Mouse (Mus musculus): ENCODE results near the gene Inpp5d. TPM values are rescaled to one million over a fixed set of nuclear protein-coding genes. Genes with fewer than 3 reads are reported as not detected.
"Not testable (repeated sequence)": the region's sequence is repeated elsewhere in the genome, so short reads cannot be mapped to it uniquely, and the experiment has no call there.

Inpp5d gene
- polyA plus RNA-seq, 1 experiment from 2014 or later: 5.1 TPM

GRCm38 (mm10) chr1:87659618-87659960 lies 39.5 kb downstream of the Inpp5d start:
- H3K27ac ChIP-seq: no peak overlapping the region
- H3K27me3 ChIP-seq (replicated peaks): no peaks in the 10 kb centered on the region
- H3K9ac ChIP-seq: no peak overlapping the region
- H3K4me1 ChIP-seq: no peaks in the 10 kb centered on the region
- ATAC-seq (ENCODE audit: insufficient read depth, low FRiP score, low read depth): no peak
- no peaks in the 10 kb centered on the region for H3K36me3 ChIP-seq
- no peak overlapping the region for H3K4me2 ChIP-seq
- H3K9me3 ChIP-seq: no peaks in the 10 kb centered on the region
- WGBS: 76% methylated on average over 4 of the region's 4 CpGs
- H3K4me3 ChIP-seq (replicated peaks): no peak overlapping the region

DNA sequence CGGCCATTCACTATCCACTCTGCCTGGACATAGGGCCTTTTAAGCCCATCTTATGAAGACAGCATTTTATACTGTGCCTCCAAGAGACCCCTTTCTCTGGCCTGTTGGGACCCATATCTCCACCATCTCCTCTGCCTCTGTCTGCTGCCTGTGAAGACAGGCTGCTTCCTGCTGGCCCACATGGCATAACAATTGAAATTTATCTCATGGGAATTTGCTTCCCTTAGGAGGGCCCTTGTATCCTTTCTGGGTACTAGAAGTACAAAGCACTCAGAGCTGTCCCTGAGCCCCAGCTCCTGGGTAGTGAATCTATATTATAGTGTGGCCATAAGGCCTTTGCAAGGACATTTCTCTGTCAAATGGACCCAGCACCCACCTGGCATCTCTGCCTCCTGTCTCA lies 40.6 kb downstream of the Inpp5d start:
- no peaks in the 10 kb centered on the region for H3K4me1 ChIP-seq
- H3K36me3 ChIP-seq: no peaks in the 10 kb centered on the region
- H3K4me2 ChIP-seq: no peak overlapping the region
- 71% methylated on average over 1 of the region's 1 CpGs for WGBS
- H3K27me3 ChIP-seq (replicated peaks): no peaks in the 10 kb centered on the region
- ATAC-seq (ENCODE audit: insufficient read depth, low FRiP score, low read depth): no peak
- H3K9me3 ChIP-seq: no peaks in the 10 kb centered on the region
- no peak overlapping the region for H3K4me3 ChIP-seq (replicated peaks)
- no peak overlapping the region for H3K27ac ChIP-seq
- H3K9ac ChIP-seq: no peak overlapping the region

GRCm38 (mm10) chr1:87663992-87664391 lies 43.9 kb downstream of the Inpp5d start:
- H3K9ac ChIP-seq: no peak overlapping the region
- H3K9me3 ChIP-seq: no peaks in the 10 kb centered on the region
- no peak overlapping the region for H3K4me2 ChIP-seq
- ATAC-seq (ENCODE audit: insufficient read depth, low FRiP score, low read depth): no peak
- 69% methylated on average over 2 of the region's 2 CpGs for WGBS
- H3K27me3 ChIP-seq (replicated peaks): no peaks in the 10 kb centered on the region
- no peaks in the 10 kb centered on the region for H3K36me3 ChIP-seq
- no peaks in the 10 kb centered on the region for H3K4me1 ChIP-seq
- no peak overlapping the region for H3K4me3 ChIP-seq (replicated peaks)
- no peak overlapping the region for H3K27ac ChIP-seq

DNA sequence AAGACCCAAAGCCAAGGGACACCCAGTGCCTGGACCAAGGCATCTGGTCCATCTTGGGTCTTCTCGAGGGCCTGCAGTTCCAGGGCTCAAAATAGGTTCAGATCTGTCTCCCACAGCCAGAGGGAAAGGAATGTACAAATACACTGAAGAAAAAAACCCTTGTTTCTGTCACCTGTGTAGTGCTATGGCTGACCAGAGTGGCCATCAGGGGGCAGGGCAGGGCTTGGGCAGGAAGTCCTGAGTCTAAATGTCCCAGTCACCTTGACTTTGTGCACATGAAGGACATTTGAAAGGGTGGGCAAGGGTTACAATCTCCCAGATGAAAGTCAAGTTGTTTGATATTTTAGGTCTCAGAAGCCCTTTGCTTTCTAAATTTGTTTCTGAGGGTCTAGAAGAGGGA lies 46.9 kb downstream of the Inpp5d start:
- Histone ChIP-seq H3K27me3 (replicated peaks) (no peaks in the 10 kb centered on the region), H3K36me3 (no peaks in the 10 kb centered on the region), H3K4me1 (no peaks in the 10 kb centered on the region), H3K4me3 (replicated peaks) (no peak overlapping the region), H3K9ac (no peak overlapping the region), H3K27ac (no peak overlapping the region), H3K9me3 (no peaks in the 10 kb centered on the region), H3K4me2 (no peak overlapping the region)
- ATAC-seq (ENCODE audit: insufficient read depth, low FRiP score, low read depth): no peak
- WGBS: 49% methylated on average over 1 of the region's 1 CpGs

GRCm38 (mm10) chr1:87668300-87668699 lies 48.2 kb downstream of the Inpp5d start:
- no peak overlapping the region for H3K27ac ChIP-seq
- no peak overlapping the region for H3K4me3 ChIP-seq (replicated peaks)
- 91% methylated on average over 7 of the region's 7 CpGs for WGBS
- H3K4me1 ChIP-seq: no peaks in the 10 kb centered on the region
- H3K9ac ChIP-seq: no peak overlapping the region
- no peaks in the 10 kb centered on the region for H3K9me3 ChIP-seq
- no peaks in the 10 kb centered on the region for H3K27me3 ChIP-seq (replicated peaks)
- no peaks in the 10 kb centered on the region for H3K36me3 ChIP-seq
- no peak for ATAC-seq (ENCODE audit: insufficient read depth, low FRiP score, low read depth)
- no peak overlapping the region for H3K4me2 ChIP-seq

DNA sequence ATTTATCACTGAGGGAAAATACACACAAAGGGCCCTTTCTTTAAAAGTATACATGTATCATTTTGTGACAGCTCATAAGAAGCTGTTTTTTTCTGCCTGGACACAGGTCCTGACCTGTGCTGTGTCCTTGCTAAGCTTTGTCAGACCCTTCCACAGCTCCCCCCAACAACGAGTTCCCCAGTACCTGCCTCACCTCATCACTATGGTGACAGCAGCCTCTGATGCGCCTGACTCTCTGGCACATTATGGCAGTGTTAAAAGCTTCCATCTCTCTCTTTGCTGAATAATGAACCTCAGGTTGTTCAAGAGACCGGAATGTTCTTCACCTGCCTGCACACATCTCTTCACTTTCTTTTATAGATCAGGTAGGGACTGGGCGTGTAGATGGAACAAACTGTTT lies 51.4 kb downstream of the Inpp5d start:
- no peak overlapping the region for H3K4me2 ChIP-seq
- H3K9me3 ChIP-seq: no peaks in the 10 kb centered on the region
- no peak for ATAC-seq (ENCODE audit: insufficient read depth, low FRiP score, low read depth)
- no peaks in the 10 kb centered on the region for H3K4me1 ChIP-seq
- no peaks in the 10 kb centered on the region for H3K27me3 ChIP-seq (replicated peaks)
- H3K36me3 ChIP-seq: no peaks in the 10 kb centered on the region
- WGBS: 60% methylated on average over 4 of the region's 4 CpGs
- no peak overlapping the region for H3K27ac ChIP-seq
- no peak overlapping the region for H3K9ac ChIP-seq
- H3K4me3 ChIP-seq (replicated peaks): no peak overlapping the region

GRCm38 (mm10) chr1:87673822-87674604 lies 53.9 kb downstream of the Inpp5d start:
- H3K27me3 ChIP-seq (replicated peaks): no peaks in the 10 kb centered on the region
- no peaks in the 10 kb centered on the region for H3K9me3 ChIP-seq
- H3K27ac ChIP-seq: no peak overlapping the region
- H3K4me2 ChIP-seq: no peak overlapping the region
- no peaks in the 10 kb centered on the region for H3K4me1 ChIP-seq
- H3K9ac ChIP-seq: no peak overlapping the region
- 72% methylated on average over 9 of the region's 9 CpGs for WGBS
- H3K4me3 ChIP-seq (replicated peaks): no peak overlapping the region
- H3K36me3 ChIP-seq: no peaks in the 10 kb centered on the region
- no peak for ATAC-seq (ENCODE audit: insufficient read depth, low FRiP score, low read depth)

DNA sequence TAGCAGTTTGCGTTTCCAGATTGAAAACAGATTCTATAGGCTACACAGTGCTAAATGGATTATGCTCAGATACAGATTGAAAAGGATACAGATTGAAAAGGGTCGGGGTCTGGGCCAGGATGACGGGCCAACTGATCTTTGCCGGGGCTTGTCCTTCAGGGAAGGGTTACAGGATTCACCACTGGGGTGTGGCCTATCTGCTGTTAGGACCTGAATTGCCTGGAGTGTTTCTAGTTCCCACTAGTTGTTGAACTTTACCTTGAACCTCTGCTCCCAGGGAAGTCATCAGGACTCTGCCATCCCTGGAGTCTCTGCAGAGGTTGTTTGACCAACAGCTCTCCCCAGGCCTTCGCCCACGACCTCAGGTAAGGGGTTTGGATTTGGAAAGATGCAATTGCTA lies 55.9 kb downstream of the Inpp5d start:
- WGBS: 76% methylated on average over 6 of the region's 6 CpGs
- H3K4me3 ChIP-seq (replicated peaks): no peak overlapping the region
- H3K4me2 ChIP-seq: no peak overlapping the region
- ATAC-seq (ENCODE audit: insufficient read depth, low FRiP score, low read depth): no peak
- H3K27ac ChIP-seq: no peak overlapping the region
- no peaks in the 10 kb centered on the region for H3K4me1 ChIP-seq
- no peak overlapping the region for H3K9ac ChIP-seq
- H3K36me3 ChIP-seq: no peaks in the 10 kb centered on the region
- no peaks in the 10 kb centered on the region for H3K9me3 ChIP-seq
- H3K27me3 ChIP-seq (replicated peaks): no peaks in the 10 kb centered on the region

DNA sequence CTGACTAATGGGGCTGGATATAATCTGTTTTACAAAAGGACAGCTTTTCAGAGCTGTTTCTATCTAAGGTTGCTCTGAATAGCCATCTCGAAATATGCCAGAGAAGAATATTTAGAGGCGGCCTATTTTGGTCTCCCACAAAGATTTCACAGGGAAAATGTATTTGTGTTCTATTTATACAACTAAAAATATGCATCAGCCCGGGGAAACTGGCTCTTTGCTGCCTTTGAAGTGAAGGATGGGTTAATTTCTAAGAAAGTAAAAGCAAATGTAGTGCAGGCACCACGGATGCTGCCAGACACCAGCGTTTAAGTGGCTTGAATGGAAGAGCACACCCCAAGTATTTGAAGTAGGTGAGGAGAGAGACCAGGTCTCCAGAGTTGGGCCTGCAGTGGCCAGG lies 59.0 kb downstream of the Inpp5d start:
- no peaks in the 10 kb centered on the region for H3K36me3 ChIP-seq
- WGBS: 69% methylated on average over 5 of the region's 5 CpGs
- no peaks in the 10 kb centered on the region for H3K4me1 ChIP-seq
- H3K9me3 ChIP-seq: no peaks in the 10 kb centered on the region
- H3K4me2 ChIP-seq: no peak overlapping the region
- no peak overlapping the region for H3K4me3 ChIP-seq (replicated peaks)
- no peak for ATAC-seq (ENCODE audit: insufficient read depth, low FRiP score, low read depth)
- H3K9ac ChIP-seq: no peak overlapping the region
- H3K27me3 ChIP-seq (replicated peaks): no peaks in the 10 kb centered on the region
- no peak overlapping the region for H3K27ac ChIP-seq

DNA sequence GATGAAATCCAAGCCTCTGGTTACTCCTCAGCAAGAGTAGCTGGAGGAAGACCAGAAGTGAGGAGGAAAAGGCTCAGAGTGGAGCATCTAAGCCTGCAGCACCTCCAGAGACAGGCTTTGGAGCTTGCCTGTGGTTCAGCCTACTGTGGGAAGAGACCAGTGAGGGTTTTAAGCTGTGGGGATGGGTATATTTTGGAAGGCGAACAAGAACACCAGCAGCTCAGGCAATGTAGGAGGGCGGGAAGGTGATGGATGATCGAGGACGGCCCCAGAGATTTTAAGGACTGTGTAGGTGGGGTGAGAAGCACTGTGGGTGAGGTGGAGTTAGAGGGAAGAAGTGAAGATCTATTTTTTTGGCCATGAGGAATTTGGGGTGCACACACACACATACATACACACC lies 60.8 kb downstream of the Inpp5d start:
- no peaks in the 10 kb centered on the region for H3K9me3 ChIP-seq
- no peaks in the 10 kb centered on the region for H3K4me1 ChIP-seq
- ATAC-seq (ENCODE audit: insufficient read depth, low FRiP score, low read depth): no peak
- H3K36me3 ChIP-seq: no peaks in the 10 kb centered on the region
- H3K4me2 ChIP-seq: no peak overlapping the region
- no peak overlapping the region for H3K27ac ChIP-seq
- no peak overlapping the region for H3K4me3 ChIP-seq (replicated peaks)
- no peaks in the 10 kb centered on the region for H3K27me3 ChIP-seq (replicated peaks)
- no peak overlapping the region for H3K9ac ChIP-seq
- WGBS: 84% methylated on average over 4 of the region's 4 CpGs

DNA sequence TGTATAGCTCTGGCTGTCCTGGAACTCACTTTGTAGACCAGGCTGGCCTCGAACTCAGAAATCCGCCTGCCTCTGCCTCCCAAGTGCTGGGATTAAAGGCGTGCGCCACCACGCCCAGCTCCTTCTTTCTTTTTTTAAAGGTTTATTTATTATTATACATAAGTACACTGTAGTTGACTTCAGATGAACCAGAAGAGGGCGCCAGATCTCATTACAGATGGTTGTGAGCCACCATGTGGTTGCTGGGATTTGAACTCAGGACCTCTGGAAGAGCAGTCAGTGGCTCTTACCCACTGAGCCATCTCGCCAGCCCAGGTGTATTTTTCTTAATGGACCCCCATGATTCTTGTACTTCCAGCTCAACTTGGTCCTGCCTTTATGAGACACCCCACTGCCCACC lies 62.4 kb downstream of the Inpp5d start:
- not testable (repeated sequence) for H3K9ac ChIP-seq; H3K9me3 ChIP-seq; ATAC-seq (ENCODE audit: insufficient read depth, low FRiP score, low read depth); H3K4me1 ChIP-seq; H3K4me2 ChIP-seq; H3K4me3 ChIP-seq (replicated peaks); H3K36me3 ChIP-seq; H3K27me3 ChIP-seq (replicated peaks); H3K27ac ChIP-seq
- WGBS: 86% methylated on average over 7 of the region's 7 CpGs

DNA sequence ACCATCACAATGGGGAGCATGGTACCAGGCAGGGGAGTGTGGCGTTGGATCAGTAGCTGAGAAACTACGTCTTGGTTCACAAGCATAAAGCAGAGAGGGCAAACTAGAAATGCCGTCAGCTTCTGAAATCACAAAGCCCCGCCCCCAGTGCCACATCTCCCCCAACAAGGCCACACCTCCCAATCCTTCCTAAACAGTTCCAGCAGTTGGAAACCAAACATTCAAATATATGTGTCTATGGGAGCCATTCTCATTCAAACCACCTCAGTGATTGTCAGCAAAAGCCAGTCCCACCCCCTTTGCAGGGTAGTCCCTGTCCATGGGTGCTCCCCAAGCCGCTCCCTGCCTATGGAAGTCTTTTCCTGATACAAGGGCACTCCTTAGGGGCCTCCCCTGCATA lies 64.0 kb downstream of the Inpp5d start:
- Histone ChIP-seq H3K27ac (no peak overlapping the region), H3K4me3 (replicated peaks) (no peak overlapping the region), H3K4me2 (no peak overlapping the region), H3K9me3 (no peaks in the 10 kb centered on the region), H3K27me3 (replicated peaks) (no peaks in the 10 kb centered on the region), H3K9ac (no peak overlapping the region), H3K36me3 (no peaks in the 10 kb centered on the region), H3K4me1 (no peaks in the 10 kb centered on the region)
- ATAC-seq (ENCODE audit: insufficient read depth, low FRiP score, low read depth): no peak
- 90% methylated on average over 5 of the region's 5 CpGs for WGBS

GRCm38 (mm10) chr1:87684791-87685190 lies 64.7 kb downstream of the Inpp5d start:
- ATAC-seq (ENCODE audit: insufficient read depth, low FRiP score, low read depth): no peak
- no peaks in the 10 kb centered on the region for H3K9me3 ChIP-seq

More at GRCm38 (mm10) chr1:87684791-87685190, 64.7 kb downstream of the Inpp5d start:
- Histone ChIP-seq H3K4me3 (replicated peaks) (no peak overlapping the region), H3K4me1 (no peaks in the 10 kb centered on the region), H3K27me3 (replicated peaks) (no peaks in the 10 kb centered on the region), H3K4me2 (no peak overlapping the region), H3K36me3 (no peaks in the 10 kb centered on the region), H3K27ac (no peak overlapping the region), H3K9ac (no peak overlapping the region)
- WGBS: 92% methylated on average over 3 of the region's 3 CpGs
